Mouse (Mus musculus) Patski (cell line): ENCODE measurements around the gene Sox5. TPM values are rescaled to one million over a fixed set of nuclear protein-coding genes. Genes with fewer than 3 reads are reported as not detected.

Source experiments
- ATAC-seq: fragments of 100-300 bp; one replicate; pipeline ENCODE4 v1.8.0; 2021
- CTCF ChIA-PET: fragments of 350-600 bp; sonication (Branson Sonifier 250); formaldehyde crosslinking; loops from one replicate; lab custom pipeline; 2022; ENCODE audit warnings: inconsistent platforms; lab: Charles Lee
- POLR2A ChIA-PET: fragments of 350-600 bp; sonication (Branson Sonifier 250); formaldehyde crosslinking; loops from one replicate; lab custom pipeline; 2022; ENCODE audit warnings: antibody characterized with exemption, inconsistent platforms; lab: Charles Lee
- DNase-seq: peaks from one replicate; pipeline ENCODE4 v3.0.0-alpha.2; 2011; ENCODE audit warnings: low read depth, low spot score
- H3K27me3 ChIP-seq: fragments of 371-371 bp; one replicate; pipeline ENCODE4 v1.5.1; 2021
- CTCF ChIP-seq: fragments of 100-300 bp; IDR thresholded peaks from one replicate; pipeline ENCODE4 v1.5.1; 2021
- in situ Hi-C: fragments of 300-500 bp; cut with MboI; formaldehyde crosslinking; loops from 3 replicates; pipeline ENCODE4 v1.11.1; 2018; ENCODE audit warnings: low pct_unique_long_range_greater_than_20kb, mixed read lengths
- polyA plus RNA-seq: library from polyadenylated mRNA; unstranded; gene quantifications from one replicate; pipeline ENCODE4 v1.2.3, GENCODE M21; 2021

Gene Sox5
- polyA plus RNA-seq, 1 experiment from 2014 or later, result 0.26 TPM

GRCm38 (mm10) chr6:144490896-144491295, 290.9 kb downstream of the Sox5 start:
- CTCF ChIA-PET, result no interaction called here
- ATAC-seq (no peak), DNase-seq (no peak)
- no peak for TF ChIP-seq CTCF
- H3K27me3 ChIP-seq, result no peaks in the 10 kb centered on the region
- POLR2A ChIA-PET, result no interaction called here
- in situ Hi-C loops, result no loop called here

- POLR2A ChIA-PET, result no interaction called here
- no peaks in the 10 kb centered on the region for H3K27me3 ChIP-seq
- TF ChIP-seq CTCF, result no peak
- ATAC-seq (no peak), DNase-seq (no peak)
- in situ Hi-C loops, result no loop called here
- CTCF ChIA-PET, result no interaction called here
Observed at GRCm38 (mm10) chr6:144485578-144485977, 296.2 kb downstream of the Sox5 start.

- no peaks in the 10 kb centered on the region for H3K27me3 ChIP-seq
- no peak for ATAC-seq
- in situ Hi-C loops, result no loop called here
- DNase-seq, result no peak
- POLR2A ChIA-PET, result no interaction called here
- CTCF ChIA-PET, result no interaction called here
- no peak for TF ChIP-seq CTCF
Observed at GRCm38 (mm10) chr6:144483166-144483565, 298.6 kb downstream of the Sox5 start.

GRCm38 (mm10) chr6:144480648-144481528, 300.9 kb downstream of the Sox5 start:
- DNase-seq (no peak), ATAC-seq (no peak)
- no peak for TF ChIP-seq CTCF
- ChIA-PET POLR2A (no interaction called here), CTCF (no interaction called here)
- in situ Hi-C loops, result no loop called here
- no peaks in the 10 kb centered on the region for H3K27me3 ChIP-seq

- H3K27me3 ChIP-seq, result no peaks in the 10 kb centered on the region
- ChIA-PET POLR2A (no interaction called here), CTCF (no interaction called here)
- DNase-seq, result no peak
- no peak for TF ChIP-seq CTCF
- in situ Hi-C loops, result no loop called here
- no peak for ATAC-seq
Observed at GRCm38 (mm10) chr6:144479861-144480260, 301.9 kb downstream of the Sox5 start.

GRCm38 (mm10) chr6:144477287-144478064, 304.3 kb downstream of the Sox5 start:
- no peak for ATAC-seq
- TF ChIP-seq CTCF, result no peak
- in situ Hi-C loops, result no loop called here
- no peak for DNase-seq
- H3K27me3 ChIP-seq, result no peaks in the 10 kb centered on the region
- ChIA-PET CTCF (no interaction called here), POLR2A (no interaction called here)

- ChIA-PET CTCF (no interaction called here), POLR2A (no interaction called here)
- in situ Hi-C loops, result no loop called here
- no peak for ATAC-seq
- no peaks in the 10 kb centered on the region for H3K27me3 ChIP-seq
- TF ChIP-seq CTCF, result no peak
- no peak for DNase-seq
Observed at GRCm38 (mm10) chr6:144473437-144473836, 308.3 kb downstream of the Sox5 start.

- TF ChIP-seq CTCF, result no peak
- POLR2A ChIA-PET, result no interaction called here
- H3K27me3 ChIP-seq, result no peaks in the 10 kb centered on the region
- ATAC-seq, result no peak
- in situ Hi-C loops, result no loop called here
- CTCF ChIA-PET, result no interaction called here
- DNase-seq, result no peak
Observed at GRCm38 (mm10) chr6:144472089-144472900, 309.5 kb downstream of the Sox5 start.

GRCm38 (mm10) chr6:144466711-144467110, 315.1 kb downstream of the Sox5 start:
- ChIA-PET POLR2A (no interaction called here), CTCF (no interaction called here)
- TF ChIP-seq CTCF, result no peak
- ATAC-seq, result no peak
- no peaks in the 10 kb centered on the region for H3K27me3 ChIP-seq
- in situ Hi-C loops, result no loop called here
- no peak for DNase-seq

GRCm38 (mm10) chr6:144463691-144464090, 318.1 kb downstream of the Sox5 start:
- ChIA-PET CTCF (no interaction called here), POLR2A (no interaction called here)
- in situ Hi-C loops, result no loop called here
- TF ChIP-seq CTCF, result no peak
- no peak for DNase-seq
- no peak for ATAC-seq
- no peaks in the 10 kb centered on the region for H3K27me3 ChIP-seq
